Mouse (Mus musculus) embryo, embryonic 10.5 days (tissue): ENCODE results near the gene Arv1.
A peak's percentile ranks its signal among the peaks of the same experiment; 100 is the strongest.

ENCODE experiments used
- DNase-seq: peaks from one replicate; pipeline ENCODE4 v3.0.0-alpha.2; 2015; ENCODE audit warnings: low spot score

Arv1 gene

DNA sequence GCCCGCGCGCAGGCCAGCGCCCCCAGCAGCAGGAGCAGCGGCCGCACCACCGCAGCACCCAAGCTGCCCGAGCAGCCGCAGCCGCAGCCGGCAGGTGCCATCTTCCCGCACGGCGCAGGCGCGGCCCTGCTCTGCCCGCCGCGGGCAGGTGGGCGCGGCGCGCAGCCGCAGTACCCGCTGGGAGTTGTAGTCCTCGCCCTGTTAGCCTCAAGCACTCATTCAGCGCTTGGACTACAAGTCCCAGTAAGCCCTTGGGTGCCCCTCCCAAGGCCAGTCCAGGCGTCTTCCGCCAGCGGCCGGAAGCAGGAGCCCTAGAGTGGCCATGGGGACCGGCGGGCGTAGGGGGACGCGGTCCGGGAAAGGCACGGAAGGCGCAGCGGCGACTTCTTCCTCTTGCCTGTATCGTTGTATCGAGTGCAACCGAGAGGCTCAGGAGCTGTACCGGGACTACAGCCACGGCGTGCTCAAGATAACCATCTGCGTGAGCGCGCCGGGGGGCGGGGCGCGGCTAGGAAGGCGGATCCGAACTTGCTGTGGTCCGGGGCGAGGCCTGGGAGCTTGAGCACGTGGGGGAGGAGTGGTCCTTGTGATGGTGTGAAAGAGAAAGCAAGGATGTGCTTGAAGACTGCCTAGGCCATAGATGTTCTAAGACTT is at the start of gene Arv1, which contains the start of gene Ttc13:
Gene Arv1, plus strand, starts transcription at position 278 of the 654 bp plus-strand sequence.
Gene Ttc13, minus strand, starts transcription at position 122 of the 654 bp plus-strand sequence.
- DNase-seq = peak; percentile 97

DNA sequence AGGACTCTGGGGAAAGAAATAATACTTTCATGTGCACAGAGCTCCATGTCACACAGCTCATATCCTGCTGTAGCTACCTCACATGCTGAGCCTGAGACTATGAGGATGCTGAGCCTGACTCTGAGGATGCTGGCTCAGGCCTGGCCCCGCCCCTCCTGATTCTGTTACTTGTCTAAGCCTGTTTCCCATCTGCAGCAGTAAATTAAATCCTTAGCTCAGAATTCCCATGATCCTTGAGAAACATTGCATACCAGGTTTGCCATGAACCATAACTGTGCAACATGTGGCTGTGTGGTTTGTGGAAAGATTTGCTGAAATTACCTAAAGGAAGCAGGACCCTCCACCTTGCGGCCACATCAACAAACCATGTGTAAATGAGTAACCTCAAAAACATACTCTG is 49.6 kb upstream of the Arv1 start:
- no peak for DNase-seq

GRCm38 (mm10) chr8:124676661-124677060 is 45.3 kb upstream of the Arv1 start:
- DNase-seq = no peak

DNA sequence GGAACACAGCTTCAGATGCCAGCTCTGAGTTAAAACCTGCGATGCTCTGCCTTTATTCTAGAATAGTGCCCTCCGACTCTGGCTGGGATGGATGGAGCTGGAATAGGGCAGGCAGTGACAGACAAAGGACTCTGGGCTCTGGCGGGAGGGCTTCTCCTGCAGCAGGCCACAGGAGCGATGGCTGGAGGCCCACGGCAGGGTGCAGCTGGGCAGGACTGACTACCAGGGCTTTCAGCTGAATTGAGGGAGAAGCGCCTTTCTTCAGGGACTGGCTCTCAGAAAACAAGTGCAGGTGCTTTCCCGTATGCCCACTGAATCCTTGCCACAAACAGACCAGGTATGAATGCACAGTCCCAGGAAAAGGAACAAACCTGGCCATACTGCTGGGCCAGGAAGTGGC is 44.9 kb upstream of the Arv1 start:
- no peak for DNase-seq

DNA sequence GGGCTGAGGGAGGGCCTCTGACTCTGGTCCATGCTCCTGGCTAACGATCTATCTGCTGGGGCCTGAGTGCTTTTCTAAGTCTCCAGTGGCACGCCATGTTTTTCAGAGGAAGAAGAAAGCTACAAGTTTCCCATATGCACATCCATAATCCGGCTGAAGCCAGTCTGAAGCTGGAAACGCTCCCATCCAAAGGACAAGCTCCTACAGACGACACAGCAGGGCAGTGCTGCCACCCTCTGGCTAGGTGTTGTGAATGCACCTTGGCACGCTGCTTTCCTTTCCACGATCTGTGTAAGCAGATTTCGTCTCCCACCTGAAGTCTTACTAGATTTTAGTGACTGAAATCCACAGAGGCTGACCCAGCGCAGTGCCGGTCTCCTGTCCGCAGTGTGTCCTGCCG is 44.5 kb upstream of the Arv1 start:
- peak; percentile 86 for DNase-seq

- no peak for DNase-seq
These were observed 43.7 kb upstream of the Arv1 start for GRCm38 (mm10) chr8:124678246-124678645.

DNA sequence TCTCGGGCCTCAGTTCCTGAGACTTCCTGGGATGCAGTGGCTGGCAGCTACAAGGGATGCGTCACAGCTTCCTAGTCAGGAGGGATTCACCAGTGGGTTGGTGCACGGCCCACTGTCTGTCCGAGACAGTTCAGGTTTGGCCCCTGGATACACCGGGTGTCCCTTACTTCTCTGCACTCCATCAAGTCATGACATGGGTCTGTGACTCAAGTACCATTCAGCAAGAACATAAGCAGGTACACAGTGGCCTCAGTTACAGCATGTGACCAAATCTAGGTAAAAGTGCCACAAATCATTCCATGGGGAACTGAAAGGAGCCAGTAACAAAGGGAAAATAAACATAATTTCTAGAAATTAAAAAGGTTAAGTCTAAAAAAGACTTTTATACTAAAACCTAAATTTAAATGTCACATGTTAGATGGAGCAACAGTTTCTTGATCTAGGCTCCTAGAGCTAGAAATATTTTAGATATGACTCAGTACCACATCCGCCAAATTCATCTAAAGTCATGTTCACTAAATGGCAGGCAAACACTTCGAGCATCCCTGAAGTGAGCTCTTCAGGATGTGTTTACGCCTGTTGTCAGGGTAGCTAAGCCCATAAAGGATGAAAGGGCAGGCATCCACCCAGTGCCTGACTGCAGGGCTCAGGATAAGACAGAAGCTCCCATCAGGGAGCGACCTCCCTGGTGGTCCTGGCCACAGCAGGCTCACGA is 40.7 kb upstream of the Arv1 start:
- no peak for DNase-seq

GRCm38 (mm10) chr8:124681792-124682157 is 40.2 kb upstream of the Arv1 start:
- no peak for DNase-seq

- DNase-seq = no peak
These were observed 39.7 kb upstream of the Arv1 start for GRCm38 (mm10) chr8:124682218-124682617.

DNA sequence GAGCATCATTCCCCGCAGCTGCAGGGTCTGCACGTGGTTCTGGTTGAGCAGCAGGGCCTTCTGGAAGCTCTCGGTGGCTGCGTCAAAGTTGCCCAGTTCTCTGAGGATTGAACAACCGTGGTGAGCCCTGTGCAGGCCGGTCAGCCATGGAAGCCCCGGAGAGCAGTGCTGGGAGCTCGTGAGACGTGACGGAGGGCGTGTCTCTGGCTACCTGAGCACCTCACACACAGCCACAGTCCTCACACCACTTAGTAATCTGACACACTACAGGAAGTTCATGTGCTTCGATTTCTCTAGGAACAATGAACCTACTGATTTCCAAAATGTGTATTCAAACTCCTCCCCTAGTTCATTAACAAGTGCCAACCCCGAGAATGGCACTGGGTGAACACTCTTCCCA is 33.0 kb upstream of the Arv1 start:
- DNase-seq = no peak

DNA sequence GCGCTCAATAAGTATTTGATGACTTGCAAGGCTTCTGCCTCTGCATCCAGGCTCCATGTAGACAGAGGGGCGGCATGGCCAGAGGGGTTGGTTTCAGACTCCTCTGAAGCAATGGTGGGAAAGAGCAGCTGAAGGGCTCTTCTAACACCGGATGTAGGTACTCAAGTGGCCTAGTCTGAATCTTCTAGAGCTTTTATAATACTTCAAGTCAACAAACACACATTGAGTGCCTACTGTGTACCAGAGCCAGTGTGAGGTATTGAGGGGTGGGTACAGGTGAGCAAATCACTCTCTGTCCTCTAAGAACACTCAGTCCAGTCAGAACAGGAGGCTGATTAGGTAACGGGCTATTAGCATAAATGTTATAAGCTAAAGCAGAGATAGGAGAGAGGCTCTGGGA is 30.2 kb upstream of the Arv1 start:
- no peak for DNase-seq

DNA sequence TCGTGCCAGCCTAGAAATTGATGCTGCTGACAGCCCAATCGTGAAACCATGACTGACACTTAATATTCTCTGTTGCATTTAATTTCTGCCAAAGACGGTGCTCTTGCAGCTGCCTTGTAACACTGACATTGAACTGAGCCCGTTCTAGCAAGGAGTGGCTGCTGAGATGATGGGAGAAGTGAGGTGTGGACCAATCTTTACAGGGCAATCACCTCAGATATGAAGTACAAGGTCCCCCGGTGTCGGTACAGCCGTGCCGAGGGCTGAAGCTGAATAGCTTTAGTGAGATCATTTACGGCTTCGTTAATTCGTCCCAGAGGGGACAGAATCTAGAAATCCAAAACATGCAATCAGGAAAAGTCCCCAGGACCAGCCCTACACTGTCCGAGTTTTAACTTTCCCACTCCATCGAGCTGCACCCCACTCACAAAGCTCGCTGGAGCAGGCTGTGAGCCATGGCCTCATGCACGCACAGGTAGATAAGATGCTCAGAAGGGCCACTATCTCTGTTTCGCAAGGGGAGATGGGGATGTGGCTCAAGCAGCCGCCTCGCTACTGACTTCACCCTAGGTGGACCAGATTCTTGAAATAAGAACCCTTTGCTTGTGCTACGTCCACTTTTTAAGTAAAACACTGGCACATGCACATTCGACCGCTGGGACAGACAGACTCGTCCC is 26.4 kb upstream of the Arv1 start:
- DNase-seq = no peak

- no peak for DNase-seq
These were observed 21.7 kb upstream of the Arv1 start for GRCm38 (mm10) chr8:124700271-124700670.

DNA sequence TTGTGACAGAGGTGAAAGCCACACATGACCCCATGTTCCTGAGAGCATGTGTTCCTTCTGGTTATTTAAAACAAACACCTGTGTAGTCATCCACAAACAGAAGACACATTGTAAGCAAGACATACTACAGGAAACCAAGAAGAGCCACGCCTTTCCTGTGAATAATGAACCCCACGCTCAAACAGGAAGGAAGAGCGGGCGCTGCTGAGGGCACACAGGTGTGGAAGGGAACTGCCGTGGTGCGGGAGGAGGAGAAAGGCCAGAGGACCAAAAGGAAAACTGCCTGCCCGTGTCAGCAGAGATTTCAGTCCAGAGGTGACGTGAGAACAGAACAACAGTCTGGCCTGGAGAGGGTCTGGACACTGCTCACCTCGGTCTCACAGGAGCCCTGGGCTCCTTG is 20.9 kb upstream of the Arv1 start:
- no peak for DNase-seq

GRCm38 (mm10) chr8:124702183-124702582 is 19.8 kb upstream of the Arv1 start:
- DNase-seq = no peak

- DNase-seq = no peak
These were observed 18.4 kb upstream of the Arv1 start for GRCm38 (mm10) chr8:124703526-124703925.

GRCm38 (mm10) chr8:124704376-124704775 is 17.6 kb upstream of the Arv1 start:
- DNase-seq = no peak

- no peak for DNase-seq
These were observed 16.1 kb upstream of the Arv1 start for GRCm38 (mm10) chr8:124705823-124706222.

- DNase-seq = no peak
These were observed 8.7 kb upstream of the Arv1 start for GRCm38 (mm10) chr8:124713207-124713606.

- DNase-seq = no peak
These were observed 6.2 kb upstream of the Arv1 start for GRCm38 (mm10) chr8:124715736-124716135.

GRCm38 (mm10) chr8:124720133-124720532 is 1.8 kb upstream of the Arv1 start:
- no peak for DNase-seq

DNA sequence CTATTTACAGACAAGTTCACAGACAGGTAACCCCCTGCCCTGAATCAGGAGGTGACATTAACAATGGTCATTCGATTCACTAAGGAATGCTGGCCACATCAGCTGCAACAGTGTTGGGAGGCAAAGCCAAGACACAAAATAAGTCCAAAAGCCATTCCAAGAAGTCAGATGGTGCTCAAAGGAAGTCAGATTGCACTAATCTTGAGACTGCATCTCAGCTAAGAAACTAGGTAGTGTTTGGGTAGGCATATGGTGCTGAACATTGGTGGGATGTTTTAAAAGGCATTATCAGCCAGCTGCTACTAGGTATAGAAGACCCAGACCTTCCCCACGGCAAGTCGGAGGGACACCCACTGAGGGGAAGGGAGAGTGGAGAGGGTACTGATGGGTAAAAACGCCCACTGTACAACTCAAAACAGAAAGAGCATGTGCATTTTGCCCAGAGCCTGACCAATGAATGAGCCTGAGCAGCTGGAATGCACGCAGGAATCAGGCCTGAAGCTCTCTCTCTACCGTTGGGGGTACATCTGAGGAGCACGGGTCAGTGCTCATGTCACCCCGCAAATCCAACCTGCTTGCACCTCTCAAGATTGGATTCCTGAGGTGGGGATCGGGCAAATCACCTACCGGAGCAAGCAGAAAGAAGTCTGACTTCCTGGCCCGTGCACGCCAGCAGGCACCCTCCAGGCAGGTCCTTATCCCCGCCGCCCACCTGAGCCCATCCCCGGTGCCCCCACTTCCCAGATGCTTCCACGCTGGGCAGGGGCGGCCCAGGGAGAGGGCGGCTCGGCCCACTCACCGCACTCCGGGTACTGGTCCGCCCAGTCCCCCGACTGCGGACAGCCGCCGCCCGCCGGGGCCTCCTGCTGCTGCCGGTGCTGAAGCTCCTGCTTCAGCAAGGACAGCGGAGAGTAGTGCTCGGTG is 739 bp upstream of the Arv1 start:
- DNase-seq = peak; percentile 23
